Mouse (Mus musculus): ENCODE data around the gene Wdr83os. TPM values are rescaled to one million over a fixed set of nuclear protein-coding genes. Genes with fewer than 3 reads are reported as not detected.

The Wdr83os gene
- polyA plus RNA-seq, 1 experiment from 2014 or later, result 56.0 TPM

- Histone ChIP-seq H3K36me3 (ENCODE audit: control insufficient read depth, insufficient read depth) (peaks cover 31% of the 10 kb centered on the region), H3K4me2 (ENCODE audit: low read depth, low read length) (peak overlapping the region; percentile 90), H3K9ac (ENCODE audit: low read depth, low read length) (peak overlapping the region; percentile 90), H3K27ac (ENCODE audit: low read length) (peak overlapping the region; percentile 97), H3K4me1 (ENCODE audit: control insufficient read depth, low read depth, low read length) (peaks cover 53% of the 10 kb centered on the region), H3K4me3 (ENCODE audit: low read depth, low read length) (peak overlapping the region; percentile 76), H3K9me3 (replicated peaks; ENCODE audit: control insufficient read depth, low read length) (no peaks in the 10 kb centered on the region), H3K27me3 (ENCODE audit: control insufficient read depth, insufficient read depth, low read depth, low read length) (no peaks in the 10 kb centered on the region)
- WGBS (ENCODE audit: insufficient replicate concordance), result 0% methylated on average over 14 of the region's 14 CpGs
- ATAC-seq (ENCODE audit: low read depth), result peak; percentile 9
Measured at GRCm38 (mm10) chr8:85037366-85037680, 43.2 kb upstream of the Wdr83os start.

GRCm38 (mm10) chr8:85037681-85038531 lies 42.6 kb upstream of the Wdr83os start:
- Histone ChIP-seq H3K36me3 (ENCODE audit: control insufficient read depth, insufficient read depth) (peaks cover 28% of the 10 kb centered on the region), H3K4me1 (ENCODE audit: control insufficient read depth, low read depth, low read length) (peaks cover 51% of the 10 kb centered on the region), H3K9me3 (replicated peaks; ENCODE audit: control insufficient read depth, low read length) (no peaks in the 10 kb centered on the region), H3K4me2 (ENCODE audit: low read depth, low read length) (peak overlapping the region; percentile 90), H3K27ac (ENCODE audit: low read length) (peak overlapping the region; percentile 97), H3K27me3 (ENCODE audit: control insufficient read depth, insufficient read depth, low read depth, low read length) (no peaks in the 10 kb centered on the region), H3K9ac (ENCODE audit: low read depth, low read length) (peak overlapping the region; percentile 90), H3K4me3 (ENCODE audit: low read depth, low read length) (peak overlapping the region; percentile 76)
- ATAC-seq (ENCODE audit: low read depth), result peak; percentile 19
- WGBS (ENCODE audit: insufficient replicate concordance), result under 1% methylated on average over 50 of the region's 57 CpGs

GRCm38 (mm10) chr8:85043619-85044018 lies 36.9 kb upstream of the Wdr83os start:
- WGBS (ENCODE audit: insufficient replicate concordance), result 80% methylated on average over 6 of the region's 6 CpGs
- Histone ChIP-seq H3K36me3 (ENCODE audit: control insufficient read depth, insufficient read depth) (peaks cover 75% of the 10 kb centered on the region), H3K27me3 (ENCODE audit: control insufficient read depth, insufficient read depth, low read depth, low read length) (no peaks in the 10 kb centered on the region), H3K9me3 (replicated peaks; ENCODE audit: control insufficient read depth, low read length) (no peaks in the 10 kb centered on the region), H3K4me3 (ENCODE audit: low read depth, low read length) (no peak overlapping the region), H3K9ac (ENCODE audit: low read depth, low read length) (no peak overlapping the region), H3K27ac (ENCODE audit: low read length) (no peak overlapping the region), H3K4me1 (ENCODE audit: control insufficient read depth, low read depth, low read length) (peaks cover 18% of the 10 kb centered on the region), H3K4me2 (ENCODE audit: low read depth, low read length) (no peak overlapping the region)
- ATAC-seq (ENCODE audit: low read depth), result no peak

GRCm38 (mm10) chr8:85057367-85057766 lies 23.2 kb upstream of the Wdr83os start:
- peaks cover 10% of the 10 kb centered on the region for H3K4me1 ChIP-seq (ENCODE audit: control insufficient read depth, low read depth, low read length)
- peaks cover 40% of the 10 kb centered on the region for H3K36me3 ChIP-seq (ENCODE audit: control insufficient read depth, insufficient read depth)
- no peak overlapping the region for H3K9ac ChIP-seq (ENCODE audit: low read depth, low read length)
- H3K4me2 ChIP-seq (ENCODE audit: low read depth, low read length), result no peak overlapping the region
- WGBS (ENCODE audit: insufficient replicate concordance), result 66% methylated on average over 7 of the region's 7 CpGs
- no peaks in the 10 kb centered on the region for H3K27me3 ChIP-seq (ENCODE audit: control insufficient read depth, insufficient read depth, low read depth, low read length)
- H3K27ac ChIP-seq (ENCODE audit: low read length), result no peak overlapping the region
- no peaks in the 10 kb centered on the region for H3K9me3 ChIP-seq (replicated peaks; ENCODE audit: control insufficient read depth, low read length)
- ATAC-seq (ENCODE audit: low read depth), result no peak
- H3K4me3 ChIP-seq (ENCODE audit: low read depth, low read length), result no peak overlapping the region

GRCm38 (mm10) chr8:85059879-85060616 lies 20.5 kb upstream of the Wdr83os start, which contains the start of gene Fbxw9:
TSS of gene Fbxw9 (plus strand) at chr8:85060055.
- H3K36me3 ChIP-seq (ENCODE audit: control insufficient read depth, insufficient read depth), result peaks cover 13% of the 10 kb centered on the region
- no peak within 1 kb of the TSS; the same call in 1 of the 2 replicates for H3K27ac ChIP-seq (ENCODE audit: low read length)
- H3K27me3 ChIP-seq (ENCODE audit: control insufficient read depth, insufficient read depth, low read depth, low read length), result no peaks in the 10 kb centered on the region
- ATAC-seq (ENCODE audit: low read depth), result peak; percentile 84
- H3K4me3 ChIP-seq (ENCODE audit: low read depth, low read length), result peak within 1 kb of the TSS; percentile 82
- under 1% methylated on average over 52 of the region's 53 CpGs for WGBS (ENCODE audit: insufficient replicate concordance)
- peak within 1 kb of the TSS; percentile 94 for H3K4me2 ChIP-seq (ENCODE audit: low read depth, low read length)
- peak within 1 kb of the TSS; percentile 68 for H3K9ac ChIP-seq (ENCODE audit: low read depth, low read length)
- H3K9me3 ChIP-seq (replicated peaks; ENCODE audit: control insufficient read depth, low read length), result no peaks in the 10 kb centered on the region
- H3K4me1 ChIP-seq (ENCODE audit: control insufficient read depth, low read depth, low read length), result peaks cover 10% of the 10 kb centered on the region

GRCm38 (mm10) chr8:85062603-85063002 lies 17.9 kb upstream of the Wdr83os start:
- no peak for ATAC-seq (ENCODE audit: low read depth)
- Histone ChIP-seq H3K27ac (ENCODE audit: low read length) (no peak overlapping the region), H3K9ac (ENCODE audit: low read depth, low read length) (no peak overlapping the region), H3K27me3 (ENCODE audit: control insufficient read depth, insufficient read depth, low read depth, low read length) (no peaks in the 10 kb centered on the region), H3K36me3 (ENCODE audit: control insufficient read depth, insufficient read depth) (no peaks in the 10 kb centered on the region), H3K4me3 (ENCODE audit: low read depth, low read length) (no peak overlapping the region), H3K4me2 (ENCODE audit: low read depth, low read length) (no peak overlapping the region), H3K4me1 (ENCODE audit: control insufficient read depth, low read depth, low read length) (peaks cover 10% of the 10 kb centered on the region), H3K9me3 (replicated peaks; ENCODE audit: control insufficient read depth, low read length) (no peaks in the 10 kb centered on the region)
- WGBS (ENCODE audit: insufficient replicate concordance), result 83% methylated on average over 4 of the region's 4 CpGs

- Histone ChIP-seq H3K27ac (ENCODE audit: low read length) (no peak overlapping the region), H3K27me3 (ENCODE audit: control insufficient read depth, insufficient read depth, low read depth, low read length) (no peaks in the 10 kb centered on the region)
Measured at GRCm38 (mm10) chr8:85065213-85065612, 15.3 kb upstream of the Wdr83os start.

GRCm38 (mm10) chr8:85067155-85067554 lies 13.4 kb upstream of the Wdr83os start:
- Histone ChIP-seq H3K36me3 (ENCODE audit: control insufficient read depth, insufficient read depth) (no peaks in the 10 kb centered on the region), H3K27ac (ENCODE audit: low read length) (no peak overlapping the region), H3K4me3 (ENCODE audit: low read depth, low read length) (no peak overlapping the region), H3K4me2 (ENCODE audit: low read depth, low read length) (no peak overlapping the region), H3K9me3 (replicated peaks; ENCODE audit: control insufficient read depth, low read length) (no peaks in the 10 kb centered on the region), H3K9ac (ENCODE audit: low read depth, low read length) (no peak overlapping the region), H3K27me3 (ENCODE audit: control insufficient read depth, insufficient read depth, low read depth, low read length) (no peaks in the 10 kb centered on the region), H3K4me1 (ENCODE audit: control insufficient read depth, low read depth, low read length) (peaks cover 13% of the 10 kb centered on the region)
- WGBS (ENCODE audit: insufficient replicate concordance), result 77% methylated on average over 2 of the region's 2 CpGs
- ATAC-seq (ENCODE audit: low read depth), result no peak

More at GRCm38 (mm10) chr8:85065213-85065612, 15.3 kb upstream of the Wdr83os start:
- Histone ChIP-seq H3K9ac (ENCODE audit: low read depth, low read length) (no peak overlapping the region), H3K4me1 (ENCODE audit: control insufficient read depth, low read depth, low read length) (peaks cover 9% of the 10 kb centered on the region), H3K4me2 (ENCODE audit: low read depth, low read length) (no peak overlapping the region), H3K36me3 (ENCODE audit: control insufficient read depth, insufficient read depth) (no peaks in the 10 kb centered on the region), H3K9me3 (replicated peaks; ENCODE audit: control insufficient read depth, low read length) (no peaks in the 10 kb centered on the region), H3K4me3 (ENCODE audit: low read depth, low read length) (no peak overlapping the region)
- WGBS (ENCODE audit: insufficient replicate concordance), result 47% methylated on average over 2 of the region's 2 CpGs
- peak; percentile 73 for ATAC-seq (ENCODE audit: low read depth)

- Histone ChIP-seq H3K4me1 (ENCODE audit: control insufficient read depth, low read depth, low read length) (peaks cover 19% of the 10 kb centered on the region), H3K4me2 (ENCODE audit: low read depth, low read length) (no peak within 1 kb of the TSS), H3K36me3 (ENCODE audit: control insufficient read depth, insufficient read depth) (no peaks in the 10 kb centered on the region), H3K9me3 (replicated peaks; ENCODE audit: control insufficient read depth, low read length) (no peaks in the 10 kb centered on the region), H3K9ac (ENCODE audit: low read depth, low read length) (no peak within 1 kb of the TSS), H3K27ac (ENCODE audit: low read length) (no peak within 1 kb of the TSS), H3K27me3 (ENCODE audit: control insufficient read depth, insufficient read depth, low read depth, low read length) (no peaks in the 10 kb centered on the region), H3K4me3 (ENCODE audit: low read depth, low read length) (no peak within 1 kb of the TSS)
- ATAC-seq (ENCODE audit: low read depth), result no peak
Measured at GRCm38 (mm10) chr8:85067982-85068381, 12.6 kb upstream of the Wdr83os start, which contains the start of gene Gm5741. TSS of gene Gm5741 (minus strand) at chr8:85067982.
